Mouse (Mus musculus) erythroid progenitor cell, adult 5-6 weeks (primary cell): ENCODE data around the gene Ano8. TPM values are rescaled to one million over a fixed set of nuclear protein-coding genes. Genes with fewer than 3 reads are reported as not detected.

Source experiments
- ATAC-seq: replicated peaks from 2 replicates; pipeline ENCODE4 v1.8.0; 2016; ENCODE audit warnings: moderate number of reproducible peaks, mild to moderate bottlenecking, moderate TSS enrichment, inconsistent platforms; ENCODE audit not compliant: poor library complexity, low FRiP score, severe bottlenecking
- total RNA-seq, 2 experiments: library from RNA; stranded (forward) in 1 of 2; stranded (reverse) in 1 of 2; fragments of 150-400 nt in 1 of 2; fragments of 186-747, 209-891 nt in 1 of 2; gene quantifications; 2 replicates each; pipeline versions ENCODE4 v1.2.3 to v1.2.4; 2015 to 2017; ENCODE audit warnings: low replicate concordance in 2 of 2

Gene Ano8
- total RNA-seq, 2 experiments from 2014 or later = not detected

DNA sequence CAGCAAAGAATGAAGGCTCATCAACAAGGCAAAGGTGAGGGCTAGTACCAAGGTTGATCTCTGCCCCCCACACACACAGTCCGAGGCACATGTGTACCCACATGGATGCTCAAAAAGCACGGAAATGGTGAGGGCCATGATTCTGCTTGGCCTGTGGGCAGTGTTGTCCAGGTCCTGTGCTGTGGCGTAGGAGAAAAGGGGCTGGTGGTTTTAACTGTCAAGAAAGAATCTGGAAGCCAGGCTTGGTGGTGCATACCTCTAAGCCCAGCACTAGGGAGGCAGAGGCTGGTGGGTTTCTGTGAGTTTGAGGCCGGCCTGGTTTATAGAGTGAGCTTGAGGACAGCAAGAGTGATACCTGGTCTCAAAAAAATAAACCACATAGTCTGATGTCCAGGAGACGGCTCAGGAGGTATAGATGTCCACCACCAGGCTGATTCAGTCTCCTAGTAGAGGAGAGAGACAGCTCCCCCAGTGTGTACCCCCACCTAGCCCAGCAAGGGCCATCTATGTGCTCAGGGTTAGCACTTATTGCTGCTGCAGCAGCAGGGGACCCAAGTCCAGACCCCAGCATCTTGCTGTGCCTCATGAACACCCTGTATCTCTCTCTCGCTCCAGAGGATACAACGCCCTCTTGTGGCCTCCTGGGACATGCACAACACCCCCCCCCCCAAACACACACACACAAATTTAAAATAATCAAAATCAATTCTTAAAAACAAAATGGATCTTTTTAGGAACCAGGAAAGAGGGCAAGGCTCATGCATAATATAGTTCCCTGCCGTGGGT lies 13.0 kb downstream of the Ano8 start:
- ATAC-seq = no peak

DNA sequence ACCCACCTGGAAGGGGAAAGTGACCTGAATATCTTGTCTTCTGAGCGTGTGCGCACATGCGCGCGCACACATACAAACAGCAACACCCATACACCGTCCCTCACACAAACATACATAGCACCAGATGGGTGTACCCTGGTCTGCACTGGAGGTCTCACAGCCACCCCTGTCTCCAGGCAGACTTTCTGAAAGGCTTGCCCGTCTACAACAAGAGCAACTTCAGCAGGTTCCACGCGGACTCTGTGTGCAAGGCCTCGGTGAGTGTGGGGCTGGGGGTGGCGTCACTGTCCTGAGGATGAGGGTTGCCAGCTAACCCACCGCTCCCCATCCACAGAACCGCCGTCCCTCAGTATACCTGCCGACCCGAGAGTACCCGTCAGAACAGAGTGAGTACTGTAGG lies 13.9 kb downstream of the Ano8 start:
- ATAC-seq = no peak

DNA sequence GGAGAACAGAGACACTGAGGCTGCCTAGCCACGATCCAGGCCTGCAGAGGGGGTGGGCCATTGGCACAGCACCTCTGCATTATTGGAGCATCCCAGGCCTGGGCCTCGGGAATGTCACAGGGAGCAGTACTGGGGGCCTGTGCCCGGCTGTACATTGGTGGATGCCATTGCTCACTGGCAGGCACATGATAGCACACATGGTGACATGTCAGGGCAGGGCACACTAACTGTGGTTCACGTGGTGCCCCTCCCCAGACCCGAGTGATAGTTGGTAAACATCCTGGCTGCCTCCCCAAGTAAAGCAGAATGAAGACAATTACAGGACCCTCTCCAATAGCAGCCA lies 14.9 kb downstream of the Ano8 start:
- ATAC-seq = no peak

DNA sequence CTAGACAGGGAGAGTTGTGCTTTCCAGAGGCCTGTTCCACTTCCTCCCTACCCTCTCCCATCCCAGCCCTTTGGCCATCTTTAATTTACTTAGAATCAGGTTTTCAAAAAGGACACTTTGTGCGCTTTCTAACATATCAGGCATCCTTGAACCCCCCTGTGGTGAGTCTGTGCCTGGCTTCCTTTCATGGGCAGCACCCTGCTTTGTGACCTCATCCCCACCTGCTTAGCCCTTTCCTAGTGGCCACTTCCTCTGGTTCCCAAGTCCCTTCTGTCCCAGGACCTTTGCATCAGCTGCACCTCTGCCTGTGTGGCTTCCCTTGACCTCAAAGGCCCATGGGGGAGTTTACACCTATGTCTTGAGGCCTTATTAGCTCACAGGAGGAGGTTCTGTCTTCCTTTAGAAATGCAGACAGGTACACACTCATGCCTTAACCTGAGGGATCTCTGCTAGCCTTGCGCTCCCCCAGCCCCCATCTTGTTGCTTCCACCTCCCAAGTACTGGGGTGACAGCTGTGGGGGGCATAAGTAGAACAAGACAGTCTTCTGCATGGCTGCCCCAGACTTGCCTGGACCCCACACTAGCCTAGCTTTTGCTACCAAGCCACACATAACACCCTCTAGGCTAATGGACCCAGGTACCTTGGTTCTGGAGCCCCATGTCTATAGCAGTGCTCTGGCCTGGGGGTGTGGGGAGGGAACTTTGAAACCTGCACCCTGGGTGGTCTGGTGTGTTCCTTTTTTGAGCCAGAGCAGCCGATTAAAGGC lies 15.4 kb downstream of the Ano8 start:
- ATAC-seq = no peak

DNA sequence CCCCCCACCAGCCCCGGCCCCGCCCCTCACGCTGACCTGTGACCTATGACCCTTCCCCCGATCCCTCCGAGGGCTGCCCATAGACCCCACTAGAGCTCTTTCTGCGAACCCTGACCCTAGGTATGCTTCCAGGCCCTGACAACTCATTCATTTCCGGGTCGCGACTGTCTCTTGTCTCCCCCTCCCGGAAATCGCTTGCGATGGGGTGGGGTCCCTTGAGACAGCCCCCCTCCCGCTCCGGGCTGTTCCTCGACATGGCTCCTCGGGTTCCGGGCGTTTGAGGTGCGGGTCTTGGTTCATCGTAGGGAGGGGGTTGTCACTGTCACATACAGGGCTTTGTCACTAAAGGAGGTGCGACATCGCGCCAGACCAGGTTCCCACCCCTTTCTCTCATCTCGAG lies 16.4 kb downstream of the Ano8 start:
- no peak for ATAC-seq

DNA sequence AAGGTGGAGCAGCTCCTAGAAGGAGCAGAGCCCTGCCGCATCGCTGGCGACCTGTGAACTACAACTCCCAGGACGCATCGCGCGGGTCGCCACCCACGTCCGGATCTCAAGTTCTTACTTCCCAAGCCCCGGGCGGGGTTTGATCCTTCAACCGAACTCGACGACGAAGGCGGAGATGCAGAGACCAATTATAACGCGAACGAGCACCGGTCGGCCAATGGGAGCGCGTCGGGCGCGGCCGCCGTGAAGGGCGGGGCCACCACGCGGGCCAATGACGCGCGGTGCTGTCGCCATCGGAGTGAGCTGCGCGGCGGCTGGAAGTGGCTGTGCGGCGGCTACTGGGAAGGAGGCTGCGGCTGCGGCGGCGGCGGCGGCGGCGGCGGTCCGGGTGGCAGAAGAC lies 16.8 kb downstream of the Ano8 start, which contains the start of gene Dda1:
Dda1 (plus strand) TSS at position 284 of the 400 bp plus-strand sequence.
- ATAC-seq = peak; percentile 81

DNA sequence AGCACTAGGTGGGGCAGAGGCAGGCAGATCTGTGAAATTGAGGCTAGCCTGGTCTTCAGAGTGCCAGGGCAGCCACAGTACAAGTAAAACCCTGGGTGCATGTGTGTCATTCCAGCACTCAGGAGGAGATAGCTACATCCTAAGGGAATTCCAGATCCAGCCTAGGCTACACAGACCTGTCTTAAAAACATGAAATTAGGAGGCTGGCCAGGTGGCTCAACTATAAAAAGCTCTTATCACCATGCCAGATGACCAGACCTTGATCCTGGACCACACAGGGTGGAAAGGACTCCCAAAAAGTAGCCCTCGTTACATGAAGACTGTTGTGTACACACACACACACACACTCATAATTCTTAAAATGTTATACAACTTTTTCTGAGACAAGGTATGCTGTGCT lies 17.8 kb downstream of the Ano8 start:
- no peak for ATAC-seq

DNA sequence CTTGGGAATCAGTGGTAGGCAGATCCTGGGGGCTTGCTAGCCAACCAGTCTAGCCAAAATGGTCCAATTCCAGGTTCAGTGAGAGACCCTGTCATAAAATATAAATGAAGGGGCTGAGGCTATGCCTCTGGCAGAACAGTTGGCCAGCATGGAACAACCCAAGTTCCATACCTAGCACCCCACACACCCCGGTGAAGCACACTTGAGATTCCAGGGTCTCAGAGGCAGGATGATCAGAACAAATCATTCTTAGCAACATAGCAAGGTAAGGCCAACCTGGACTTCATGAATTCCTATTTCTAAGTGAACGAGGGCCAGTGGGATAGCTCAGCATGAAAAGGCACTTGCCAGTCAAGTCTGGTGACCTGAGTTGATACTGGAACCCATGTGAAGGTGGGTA lies 18.6 kb downstream of the Ano8 start:
- no peak for ATAC-seq

DNA sequence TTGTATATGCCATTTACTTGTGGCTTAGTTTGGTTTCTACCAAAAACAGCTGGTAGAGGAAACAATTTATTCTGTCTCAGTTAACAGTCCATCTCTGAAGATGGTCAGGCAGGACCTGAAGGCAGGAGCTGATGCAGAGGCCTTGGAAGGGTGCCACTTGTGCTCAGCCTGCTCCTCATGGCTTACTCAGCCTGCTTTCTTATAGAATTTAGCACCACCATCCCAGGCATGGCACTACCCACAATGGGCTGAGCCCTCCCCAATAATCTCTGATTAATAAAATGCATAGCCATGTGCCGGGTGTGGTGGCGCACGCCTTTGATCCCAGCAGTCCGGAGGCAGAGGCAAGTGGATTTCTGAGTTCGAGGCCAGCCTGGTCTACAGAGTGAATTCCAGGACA lies 19.6 kb downstream of the Ano8 start:
- no peak for ATAC-seq

DNA sequence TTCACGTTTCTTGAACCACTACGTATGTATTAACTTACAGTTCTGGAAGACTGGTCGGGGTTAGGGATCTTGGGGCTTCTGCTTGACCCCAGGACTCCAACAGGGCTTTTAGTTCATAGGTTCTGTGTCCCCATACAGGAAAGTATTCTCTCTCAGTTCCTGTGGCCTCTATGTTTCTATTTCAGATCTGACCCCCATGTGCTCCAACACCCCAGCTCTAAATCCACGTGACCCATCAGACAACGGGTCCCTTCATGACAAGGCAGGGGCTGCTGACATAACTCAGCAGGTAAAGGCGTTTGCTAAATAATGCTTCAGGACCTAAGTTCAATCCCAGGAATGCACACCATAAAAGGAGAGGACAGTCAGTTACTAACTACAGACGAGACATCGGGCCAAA lies 20.0 kb downstream of the Ano8 start:
- no peak for ATAC-seq

DNA sequence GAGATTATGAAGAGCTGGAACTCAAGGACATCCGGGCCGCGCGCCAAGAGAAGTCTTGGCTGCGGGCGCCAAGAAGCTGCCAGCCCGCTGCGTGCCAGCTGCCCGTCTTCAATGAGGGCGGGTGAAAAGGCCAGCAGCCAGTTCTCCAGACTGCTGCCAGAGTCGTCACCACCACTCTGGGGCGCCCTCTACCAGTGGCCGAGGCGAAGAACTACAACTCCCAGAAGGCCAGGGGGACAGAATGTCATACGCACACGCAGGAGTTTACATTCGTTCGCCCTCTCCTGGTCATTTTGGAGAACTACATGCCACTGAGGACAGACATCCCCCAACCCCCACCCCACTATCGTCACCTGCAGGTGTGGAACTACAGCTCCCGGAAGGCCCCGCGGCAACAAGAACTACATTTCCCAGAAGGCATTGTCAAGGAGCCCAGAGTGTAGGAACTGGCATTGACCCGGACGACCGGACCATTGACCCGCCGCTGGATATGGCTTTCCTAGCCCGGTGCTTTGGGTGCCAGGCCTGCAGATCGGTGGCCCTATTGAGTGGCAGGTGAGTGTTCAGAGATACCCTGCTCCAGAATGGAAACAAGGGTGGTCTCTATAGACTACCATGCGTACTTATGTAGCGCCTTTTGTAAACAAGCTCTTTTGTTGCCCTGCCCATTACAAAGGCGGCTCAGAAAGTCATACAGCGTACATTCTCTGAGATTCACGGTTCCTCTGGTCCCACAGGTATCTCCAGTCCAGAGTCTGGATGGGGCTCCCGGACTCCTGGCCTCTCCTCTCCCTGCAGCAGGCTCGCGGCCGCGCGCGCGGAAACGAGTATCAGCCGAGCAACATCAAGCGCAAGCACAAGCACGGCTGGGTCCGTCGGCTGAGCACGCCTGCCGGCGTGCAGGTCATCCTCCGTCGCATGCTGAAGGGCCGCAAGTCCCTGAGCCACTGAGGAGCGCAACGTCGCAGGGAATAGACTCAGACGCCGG lies 21.0 kb downstream of the Ano8 start, which contains the start of gene Mrpl34:
Mrpl34 (plus strand) TSS at position 447 of the 988 bp plus-strand sequence.
- ATAC-seq = peak; percentile 78

DNA sequence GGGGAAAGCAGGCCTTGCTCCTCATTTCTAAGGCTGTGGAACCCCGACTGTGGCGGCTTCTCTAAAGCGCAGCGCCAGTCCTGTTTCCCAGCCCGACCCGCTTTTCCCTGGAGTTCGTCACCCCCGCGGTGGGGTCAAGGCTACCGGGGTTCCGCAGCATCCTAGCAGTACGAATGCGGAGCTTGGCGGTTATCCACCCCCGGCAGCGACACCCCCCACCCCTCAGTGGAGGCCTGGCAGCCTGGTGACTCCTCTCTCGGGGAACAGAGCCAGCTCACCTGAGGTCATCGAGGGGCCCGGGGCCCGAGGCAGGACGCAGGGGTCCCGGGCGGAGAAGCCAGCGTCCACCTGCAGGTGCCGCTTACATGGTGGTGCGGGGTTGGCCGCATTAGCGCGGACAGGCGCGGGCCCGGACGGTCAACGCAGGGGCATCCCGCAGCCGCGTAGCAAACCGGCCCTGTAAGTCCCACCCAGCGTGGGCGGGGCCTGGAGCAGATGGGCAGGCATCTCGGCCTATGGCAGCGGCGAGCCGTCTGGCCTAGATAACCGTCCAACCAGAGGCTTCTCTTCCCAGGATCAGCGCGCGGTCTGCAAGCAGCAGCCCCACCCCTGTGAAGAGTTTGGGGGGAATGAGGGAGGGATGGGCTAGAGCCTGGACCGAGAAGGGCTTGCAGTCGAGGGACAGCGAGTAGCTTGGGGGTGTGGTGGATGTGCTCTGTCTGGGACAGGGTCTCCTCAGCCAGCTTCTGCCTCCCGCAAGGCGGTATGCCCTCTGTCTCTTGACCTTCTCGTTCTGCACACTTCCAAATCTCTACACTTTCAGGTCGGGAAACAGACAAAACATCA lies 22.4 kb downstream of the Ano8 start, which contains the start of gene Abhd8:
Abhd8 (minus strand) TSS at position 468 of the 846 bp plus-strand sequence.
- peak; percentile 78 for ATAC-seq

DNA sequence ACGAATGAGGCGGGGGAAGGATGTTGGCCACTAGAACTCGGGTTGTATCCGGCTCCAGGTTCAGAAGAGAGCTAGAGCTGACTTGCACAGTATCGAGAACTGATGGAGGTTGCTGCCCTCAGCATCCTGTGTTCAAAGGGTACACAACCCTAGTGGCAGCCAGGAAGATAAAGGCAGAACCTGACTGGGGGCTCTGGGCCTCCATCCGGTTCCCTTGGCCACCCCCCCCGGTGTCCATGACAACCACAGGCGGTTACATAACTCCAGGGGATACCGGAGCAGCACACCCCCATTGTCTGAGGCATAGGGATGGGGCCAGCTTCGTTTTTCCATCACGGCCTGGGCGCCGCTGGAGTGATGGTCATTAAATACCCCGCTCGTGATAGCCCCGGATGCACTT lies 23.0 kb downstream of the Ano8 start:
- ATAC-seq = no peak

DNA sequence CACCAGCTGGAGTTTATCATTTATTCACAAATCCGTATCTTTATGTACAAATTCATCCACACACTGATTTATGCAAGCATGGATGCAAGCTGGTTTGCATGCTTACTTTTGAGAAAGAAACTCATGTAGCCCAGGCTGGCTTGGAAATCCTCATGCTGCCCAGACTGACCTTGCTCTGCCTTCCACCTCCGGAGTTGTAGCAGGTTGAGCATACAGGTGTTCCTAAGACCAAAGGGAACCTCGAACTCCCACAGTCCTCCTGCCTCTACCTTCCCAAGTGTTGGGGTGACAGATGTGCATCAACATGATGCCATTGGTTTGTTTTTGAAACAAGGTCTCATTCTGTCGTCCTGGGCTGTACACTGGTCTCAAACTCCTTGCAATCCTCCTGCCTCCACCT lies 23.6 kb downstream of the Ano8 start:
- no peak for ATAC-seq

DNA sequence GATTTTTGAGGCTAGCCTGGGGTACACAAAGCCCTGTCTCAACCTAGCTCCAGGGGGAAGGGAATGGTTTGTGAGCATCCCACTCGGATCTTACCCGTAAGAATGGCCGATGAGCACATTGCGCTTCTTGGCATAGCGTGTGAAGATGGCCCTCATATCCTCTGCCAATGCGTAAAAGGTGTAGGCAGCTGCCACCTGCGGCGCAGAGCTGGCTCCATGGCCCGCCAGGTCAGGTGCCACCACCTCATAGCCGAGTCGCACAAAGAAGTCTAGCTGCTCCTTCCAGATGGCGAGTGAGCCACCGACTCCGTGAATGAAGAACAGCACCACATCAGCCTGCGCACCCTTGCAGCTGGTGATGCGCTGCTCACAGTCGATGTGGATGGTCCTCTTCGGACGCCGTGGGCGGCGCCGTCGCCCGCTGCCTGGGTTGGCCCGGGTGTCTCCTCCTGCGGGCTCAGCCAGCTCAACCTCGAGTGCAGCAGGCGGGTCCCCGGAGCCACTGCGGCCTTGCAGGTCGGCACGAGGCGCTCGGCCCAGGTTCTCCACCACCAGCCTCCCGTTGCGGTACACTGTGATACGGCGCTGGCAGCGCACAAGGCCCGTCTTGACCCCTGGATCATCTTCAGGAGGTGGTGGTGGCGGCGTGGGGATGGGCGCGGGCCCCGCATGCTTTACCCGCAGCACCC lies 24.5 kb downstream of the Ano8 start:
- no peak for ATAC-seq

DNA sequence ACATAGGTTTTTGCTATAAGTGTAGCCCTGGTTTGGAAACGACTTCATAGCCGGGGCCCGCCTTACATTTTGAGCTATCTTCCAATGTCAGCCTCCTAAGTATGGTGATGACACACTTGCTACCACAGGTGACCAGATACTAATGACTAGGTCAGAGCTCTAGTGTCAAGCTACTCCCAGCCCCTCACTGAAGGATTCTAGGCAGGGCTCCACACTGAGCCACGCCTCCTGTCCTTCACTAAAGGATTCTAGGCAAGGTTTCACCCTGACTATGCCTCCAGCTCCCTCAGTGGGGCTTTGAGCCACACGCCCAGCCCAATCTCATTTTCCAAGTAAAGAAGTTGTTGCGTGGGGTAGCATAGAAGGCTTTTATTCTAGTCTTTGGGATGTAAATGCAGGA lies 25.0 kb downstream of the Ano8 start:
- no peak for ATAC-seq

DNA sequence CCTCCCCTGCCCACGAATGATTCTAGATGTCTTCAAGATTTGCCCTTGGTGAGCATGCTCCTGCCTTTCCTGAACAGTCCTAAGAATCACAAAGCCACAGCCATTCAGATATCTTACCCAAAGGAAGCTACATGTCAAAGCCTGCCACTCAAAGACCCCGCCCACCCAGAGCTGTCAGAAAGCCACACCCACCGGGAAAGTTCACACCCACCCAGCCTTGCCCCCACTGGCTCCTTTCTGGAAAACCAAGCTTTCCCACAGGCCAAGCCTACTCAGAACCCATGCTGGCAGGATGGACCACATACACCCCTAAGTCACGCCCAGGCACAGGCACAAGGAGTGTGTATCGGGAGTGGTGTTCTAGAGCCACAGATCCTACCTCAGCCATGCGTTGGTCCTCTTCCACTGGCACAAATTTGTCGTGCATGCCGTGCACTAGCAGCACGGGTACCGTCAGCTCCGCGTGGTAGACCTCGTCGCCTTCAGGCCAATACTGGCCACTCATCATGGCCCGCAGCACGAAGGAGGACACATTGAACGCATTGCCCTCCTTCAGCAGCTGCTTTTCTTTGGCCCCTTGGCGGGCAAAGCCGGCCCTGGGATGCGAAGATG lies 28.0 kb downstream of the Ano8 start:
- ATAC-seq = no peak

DNA sequence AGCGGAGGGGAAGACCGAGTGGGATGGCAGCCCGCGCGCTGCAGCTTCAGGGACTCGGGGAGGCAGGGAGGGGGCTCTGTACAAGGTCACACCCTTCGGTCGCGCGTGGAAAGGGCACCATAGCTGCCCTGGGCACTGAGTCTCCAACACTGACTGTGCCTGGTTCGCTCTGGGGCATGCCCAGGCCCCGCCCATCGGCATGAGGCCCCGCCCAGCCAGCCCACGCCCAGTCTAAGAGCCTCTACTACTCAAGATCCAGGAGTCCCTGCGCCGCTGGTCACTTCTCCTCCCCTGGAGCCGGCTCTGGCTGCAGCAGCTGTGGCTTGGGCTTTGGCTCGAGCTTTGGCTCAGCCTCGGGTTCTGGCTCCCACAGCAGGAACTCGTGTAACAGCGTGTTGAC lies 28.9 kb downstream of the Ano8 start:
- ATAC-seq = peak; percentile 69; the same call in 1 of the 2 replicates
